Mouse (Mus musculus) megakaryocyte, embryonic 14.5 days (primary cell): ENCODE data around the gene Selenok.

ENCODE experiments used
- FLI1 ChIP-seq: IDR thresholded peaks from 2 replicates; pipeline ENCODE4 v1.6.1; 2012; ENCODE audit warnings: low read length, inconsistent platforms, mixed read lengths
- GATA1 ChIP-seq: IDR thresholded peaks from 3 replicates; pipeline ENCODE4 v1.6.1; 2012; ENCODE audit warnings: mixed read lengths, low read length, inconsistent platforms, borderline replicate concordance

DNA sequence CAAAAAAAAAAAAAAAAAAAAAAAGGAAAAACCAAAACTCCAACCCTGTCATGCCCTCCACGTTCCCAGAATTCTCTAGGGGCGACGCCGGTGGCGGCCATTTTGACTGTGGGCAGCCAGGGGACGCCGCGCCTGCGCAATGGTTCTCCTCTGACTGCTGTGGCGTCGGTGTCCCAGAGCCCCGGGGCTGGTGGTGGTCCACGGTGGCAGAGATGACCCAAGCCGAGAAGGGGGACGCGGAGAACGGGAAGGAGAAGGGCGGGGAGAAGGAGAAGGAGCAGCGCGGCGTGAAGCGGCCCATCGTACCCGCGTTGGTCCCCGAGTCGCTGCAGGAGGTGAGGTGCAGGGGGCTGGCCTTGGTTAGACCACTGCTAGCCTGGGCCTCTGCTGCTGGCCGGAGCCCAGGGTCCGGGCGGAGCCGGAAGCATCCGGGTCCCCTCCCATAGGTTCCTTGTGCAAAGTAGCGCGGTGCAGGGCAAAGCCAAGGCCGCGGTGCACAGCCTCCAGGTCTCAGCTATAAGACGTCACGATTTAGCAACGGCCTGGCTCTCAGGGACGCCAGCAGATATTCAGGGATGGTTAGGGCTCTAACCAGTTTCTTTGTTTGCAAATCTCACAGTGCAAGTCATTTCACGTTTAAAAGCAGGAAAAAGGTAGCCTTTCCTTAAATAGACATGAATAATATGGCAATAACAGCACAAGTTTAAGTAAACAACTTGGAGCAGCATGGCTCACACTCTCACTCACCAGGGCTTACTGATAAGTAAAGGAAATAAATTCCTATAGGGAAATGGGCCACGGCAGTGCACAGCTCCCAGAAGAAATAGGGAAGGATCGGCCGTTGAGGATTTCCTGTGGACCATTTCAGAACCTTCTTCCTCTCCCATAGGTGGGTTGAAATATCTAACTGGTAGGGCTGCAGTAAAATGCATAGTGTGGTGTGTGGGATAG, 10.4 kb downstream of the Selenok start, which contains the start of gene Actr8:
- TF ChIP-seq FLI1: no peak
- no peak for TF ChIP-seq GATA1
